Mouse (Mus musculus) frontal cortex, postnatal 25 days (tissue): ENCODE measurements at regions not wholly inside any gene's neighbourhood (a gene's known extent, or its start where the extent isn't known, plus 50 kb on each side); places are given as distances from the start of the nearest gene placed in this dataset.

Experiments used
- DNase-seq, 2 experiments: peaks; one replicate each; pipeline ENCODE4 v3.0.0; 2022; ENCODE audit warnings: low spot score in 2 of 2

DNA sequence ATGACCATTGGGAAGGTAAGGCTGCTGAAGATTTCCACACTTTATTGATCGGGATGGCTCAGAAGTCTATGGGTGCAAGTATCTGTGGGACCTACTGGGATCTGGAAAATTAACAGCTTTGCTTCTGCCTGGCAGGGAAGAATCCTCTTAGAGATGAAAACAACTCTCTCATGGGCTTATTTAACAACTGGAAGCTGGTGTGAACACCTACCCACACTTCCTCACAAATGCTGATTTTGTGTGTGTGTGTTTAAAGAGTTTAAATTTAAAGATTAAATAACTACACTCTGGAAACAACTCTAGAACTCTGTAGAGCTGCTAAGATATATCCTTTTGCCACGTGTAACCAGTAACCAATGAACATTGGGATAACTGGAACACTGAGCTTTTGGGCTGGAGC is 172.5 kb upstream of the Clnk start:
- no peak for DNase-seq

DNA sequence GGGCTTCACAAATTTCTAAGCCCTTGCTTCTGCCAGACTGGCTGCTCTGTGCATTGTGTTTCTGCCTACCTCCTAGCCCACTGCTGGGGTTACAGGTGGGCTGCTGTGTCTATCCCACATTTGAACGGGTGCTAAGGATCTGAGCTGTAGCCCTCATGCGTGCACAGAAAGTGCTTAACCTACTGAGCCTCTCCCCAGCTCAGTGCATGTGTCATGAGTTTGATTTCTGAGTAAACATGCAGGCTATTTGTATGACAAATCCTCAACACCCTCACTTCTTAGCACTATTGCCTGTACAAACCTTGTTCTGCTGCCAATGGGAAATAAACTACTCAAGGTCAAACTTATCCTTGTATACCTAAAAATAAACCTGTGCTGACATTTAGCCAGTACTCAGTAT is 163.9 kb upstream of the Clnk start:
- DNase-seq, result no peak

DNA sequence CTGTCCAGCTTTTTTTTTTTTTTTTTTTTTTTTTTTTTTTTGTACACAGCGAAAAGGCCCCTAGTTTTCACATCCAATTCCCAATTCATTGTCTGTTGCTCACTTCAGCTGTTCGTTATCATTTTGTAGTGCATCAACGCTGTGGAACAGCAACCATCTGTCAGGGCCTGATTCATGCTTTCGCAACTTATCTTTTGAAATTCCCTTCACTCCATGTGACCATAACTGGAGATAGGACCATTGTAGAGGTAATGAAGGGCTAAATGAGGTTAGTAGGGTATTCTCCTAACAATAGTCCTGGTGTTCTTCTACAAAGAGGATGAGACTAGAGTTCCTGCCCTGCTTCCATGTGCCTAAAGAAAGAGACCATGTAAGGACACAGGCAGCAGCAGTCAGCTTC is 146.6 kb upstream of the Clnk start:
- DNase-seq, result no peak

DNA sequence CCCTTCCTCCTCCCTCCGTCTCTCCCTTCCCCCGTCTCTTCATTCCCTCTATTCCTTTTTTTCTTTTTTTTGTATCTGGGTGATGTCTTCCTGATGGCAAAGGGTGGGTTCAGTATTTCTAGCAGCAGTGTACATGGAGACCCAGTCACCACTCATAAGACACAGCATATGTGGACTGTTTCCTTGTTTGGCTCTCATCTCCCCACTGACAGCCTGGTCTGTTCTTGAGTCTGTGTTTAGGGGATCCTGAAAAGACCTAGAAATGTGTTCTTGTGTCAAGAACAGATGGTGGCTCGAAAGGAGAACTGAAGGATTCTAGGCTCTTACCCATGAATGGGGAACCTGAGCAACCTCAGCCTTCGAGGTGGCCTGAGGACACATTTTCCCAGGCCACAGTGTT is 124.0 kb upstream of the Clnk start:
- no peak for DNase-seq

DNA sequence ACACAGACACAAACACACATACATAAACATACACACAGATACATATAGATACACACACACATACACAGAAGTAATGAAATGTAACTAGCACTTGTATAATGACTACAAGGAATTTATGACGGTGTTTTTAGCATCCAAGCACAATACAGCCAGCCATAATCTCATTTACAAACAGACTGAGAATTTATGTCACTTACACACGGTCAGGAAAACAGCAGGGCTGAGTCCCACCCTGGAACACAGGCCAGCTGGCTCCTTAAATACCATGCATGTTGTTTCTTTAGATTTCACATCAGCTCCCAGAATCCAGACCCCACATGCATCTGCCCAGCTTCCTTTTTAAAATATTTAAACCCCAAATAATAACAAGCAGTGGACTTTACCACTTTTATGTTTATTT is 123.1 kb upstream of the Clnk start:
- no peak for DNase-seq

DNA sequence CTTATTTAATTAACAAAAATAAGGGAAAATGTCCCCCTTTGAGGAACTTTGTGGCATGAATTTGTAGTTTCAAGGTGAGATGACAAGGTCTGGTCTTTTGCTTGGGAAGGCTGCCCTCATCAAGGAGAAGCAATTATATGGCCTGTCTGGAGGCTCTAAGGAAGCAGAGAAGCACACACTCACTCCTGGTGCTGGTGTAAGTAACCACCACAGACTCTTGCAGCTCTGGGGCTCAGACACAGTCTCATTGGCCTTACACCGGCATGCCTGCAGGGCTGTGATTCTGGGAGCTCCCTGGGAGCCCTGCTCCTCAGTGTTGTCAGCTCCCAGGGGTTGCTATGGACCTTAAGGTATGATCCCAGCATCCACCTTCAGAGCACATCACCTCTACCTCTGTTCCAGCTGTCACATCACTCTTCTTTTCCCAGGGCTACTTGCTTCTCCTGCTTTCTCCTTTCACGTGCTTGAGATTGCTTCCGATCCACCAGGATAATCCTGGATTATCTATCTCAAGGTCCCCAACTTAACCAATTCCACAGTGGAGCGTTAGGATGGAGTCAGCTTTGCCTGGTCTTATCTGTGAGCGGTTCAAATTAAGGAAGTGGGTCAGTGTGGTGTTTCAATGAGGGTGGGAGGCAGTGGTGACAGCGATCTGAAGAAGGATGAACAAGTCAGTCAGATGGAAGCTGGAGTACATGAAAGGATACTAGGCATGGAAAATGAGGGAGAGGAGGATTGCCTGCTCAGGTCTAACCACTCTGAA is 96.0 kb upstream of the Clnk start:
- no peak for DNase-seq

DNA sequence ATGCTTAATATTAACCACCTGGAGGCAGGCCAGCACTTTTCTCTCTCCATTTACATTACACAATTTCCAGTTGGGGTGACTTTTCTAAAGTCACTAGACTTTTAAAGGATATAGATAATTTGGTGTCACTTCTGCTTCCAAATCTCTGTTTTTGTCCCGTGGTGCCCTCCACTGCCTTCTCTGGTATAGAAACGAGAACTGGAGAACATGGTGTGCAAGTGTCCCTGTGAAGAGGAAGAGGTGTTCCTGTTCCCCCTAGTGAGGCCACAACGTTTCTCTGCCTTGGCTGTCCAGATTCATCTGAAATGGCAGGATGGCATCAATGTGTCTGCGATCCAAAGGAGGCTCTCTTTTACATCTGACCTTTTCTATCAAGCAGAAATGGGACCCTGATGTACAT is 93.9 kb upstream of the Clnk start:
- no peak for DNase-seq

DNA sequence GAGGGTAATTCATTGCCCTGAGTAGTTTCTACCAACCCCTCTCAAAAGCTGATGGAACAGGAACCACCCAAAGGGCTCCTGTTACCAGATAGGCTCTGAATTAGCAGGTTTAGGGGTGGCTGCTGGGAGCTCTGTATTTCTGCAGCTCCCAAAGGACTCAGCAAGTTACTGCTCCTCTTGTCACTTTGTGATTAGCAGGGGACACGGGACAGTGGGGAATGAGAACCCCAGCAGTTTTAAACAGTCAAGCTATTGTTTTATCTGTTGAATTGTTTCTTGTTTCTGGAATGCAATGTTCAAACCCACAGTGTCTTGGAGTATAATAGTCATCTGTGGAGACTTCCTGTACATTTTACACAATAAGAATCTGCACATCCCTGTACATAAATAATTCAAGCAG is 90.4 kb upstream of the Clnk start:
- DNase-seq, result no peak

DNA sequence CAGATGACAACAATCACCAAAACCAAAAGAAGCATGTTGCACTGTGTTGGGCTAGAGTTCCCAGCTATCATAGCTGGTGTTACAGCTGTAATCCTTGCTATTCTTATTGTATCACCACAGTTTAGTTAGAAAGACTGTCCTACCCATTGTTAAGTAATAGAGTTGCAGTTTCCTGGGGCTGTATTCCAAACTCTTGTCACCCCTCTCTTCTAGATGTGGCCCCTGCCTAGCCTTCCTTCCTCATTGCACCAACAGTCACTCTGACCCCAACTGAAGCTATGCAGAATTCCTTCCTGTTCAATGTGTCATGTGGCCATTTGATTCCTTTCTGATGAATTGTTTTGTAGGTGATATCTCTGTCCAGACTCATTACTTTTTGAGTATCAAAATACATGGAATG is 87.8 kb upstream of the Clnk start:
- DNase-seq, result no peak

DNA sequence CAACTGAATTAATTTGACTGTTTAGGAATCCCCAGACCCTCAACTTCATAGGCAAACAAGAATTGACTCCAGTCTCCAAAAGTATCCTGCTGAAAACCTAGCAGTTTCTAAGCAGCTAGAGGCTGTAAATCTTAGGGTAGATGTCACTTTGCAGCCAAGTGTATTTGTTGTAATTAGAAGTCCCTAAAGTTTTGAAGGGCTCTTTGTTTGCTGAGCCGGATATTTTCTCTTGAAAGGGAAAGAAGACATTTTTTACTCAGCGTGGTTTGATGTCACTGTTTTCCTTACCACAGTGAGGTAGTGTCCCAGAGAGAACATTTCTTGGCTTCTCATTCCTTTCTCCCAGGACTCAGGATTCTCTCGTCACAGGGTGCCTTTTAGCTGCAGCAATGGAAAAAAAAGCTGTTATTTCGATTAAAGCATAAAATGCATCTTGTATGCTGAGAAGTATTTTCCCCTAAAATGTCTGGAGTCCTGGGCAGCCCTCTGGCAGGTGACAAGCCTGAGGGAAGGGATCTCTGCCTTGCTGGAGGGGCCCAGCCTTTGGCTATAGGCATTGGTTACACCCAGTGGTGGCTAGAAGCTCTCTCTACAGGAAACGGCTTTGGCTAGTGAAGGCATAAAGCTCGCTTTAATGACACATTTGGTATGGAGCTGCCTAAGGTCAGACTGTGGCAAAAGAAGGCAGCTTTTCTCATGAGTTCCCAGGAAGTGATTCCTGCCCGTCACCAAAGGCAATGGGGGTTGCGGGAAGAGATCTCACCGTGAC is 74.1 kb upstream of the Clnk start:
- no peak for DNase-seq

DNA sequence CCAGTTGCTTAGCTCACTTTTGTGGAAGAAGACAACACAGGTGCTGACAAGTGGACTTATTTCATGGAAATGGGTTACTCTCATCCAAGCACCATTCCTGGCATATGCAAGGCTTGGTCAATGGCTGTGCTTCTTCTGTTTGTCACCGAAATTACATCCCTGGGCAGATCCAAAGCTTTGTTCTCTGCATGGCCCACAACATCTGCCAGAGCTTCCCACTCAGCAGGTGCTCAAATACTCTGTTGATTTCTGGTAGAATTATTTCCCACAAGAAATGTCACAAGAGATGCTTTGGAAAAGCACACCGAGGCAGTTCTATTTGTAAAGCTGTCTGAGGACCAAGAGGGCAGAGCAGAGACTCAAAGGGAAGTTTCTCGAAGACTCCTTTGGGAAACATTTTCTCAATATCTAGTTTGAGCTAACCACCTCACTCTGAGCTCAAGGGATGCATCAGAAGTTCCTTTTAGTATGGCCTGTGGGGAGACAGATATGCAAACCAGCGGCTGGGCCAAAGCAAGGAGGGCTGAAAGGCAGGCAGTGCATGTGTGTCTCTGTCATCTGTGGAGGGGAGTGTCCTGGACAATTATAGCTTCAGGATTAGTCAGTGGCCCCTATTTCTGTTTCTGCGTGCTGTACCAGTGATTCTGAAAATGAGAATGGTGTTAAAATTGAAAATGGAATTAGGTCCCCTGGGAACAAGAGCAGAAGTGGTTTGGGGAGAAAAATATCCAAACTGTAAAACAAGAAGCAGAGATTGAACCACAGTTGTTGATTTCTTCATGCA is 69.5 kb upstream of the Clnk start:
- no peak for DNase-seq

DNA sequence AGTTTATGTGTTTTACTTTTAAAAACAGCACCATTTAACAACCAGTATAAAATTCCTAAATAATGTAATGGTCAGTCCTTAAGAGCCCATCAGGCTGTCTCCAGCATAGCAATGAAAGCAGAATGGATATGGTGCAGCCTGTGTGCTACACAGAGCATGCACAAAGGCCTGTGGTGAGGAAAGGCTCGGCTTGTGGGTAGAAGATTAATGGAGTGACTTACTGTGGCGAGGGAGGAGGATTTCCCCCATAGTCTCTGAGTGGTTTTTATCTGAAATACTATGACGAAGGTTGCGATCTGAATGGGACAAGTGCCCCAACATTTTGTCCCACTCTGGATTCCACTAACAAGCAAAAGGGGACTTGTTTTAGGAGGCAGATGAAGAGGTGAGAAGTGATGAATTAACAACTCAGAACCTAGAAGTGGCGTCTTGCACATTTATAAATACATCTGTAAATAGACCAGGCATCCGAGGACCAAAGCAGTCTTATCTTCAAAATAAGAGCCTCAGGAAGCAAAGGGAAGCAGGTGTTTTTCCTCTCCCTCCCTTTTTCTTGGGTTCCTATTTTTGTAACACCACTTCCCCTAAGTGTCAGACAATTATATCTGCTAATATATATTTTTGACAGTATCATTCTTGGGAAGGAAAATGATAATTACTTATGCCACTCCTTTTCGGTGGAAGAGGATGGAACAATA is 55.9 kb upstream of the Clnk start:
- DNase-seq, result no peak

DNA sequence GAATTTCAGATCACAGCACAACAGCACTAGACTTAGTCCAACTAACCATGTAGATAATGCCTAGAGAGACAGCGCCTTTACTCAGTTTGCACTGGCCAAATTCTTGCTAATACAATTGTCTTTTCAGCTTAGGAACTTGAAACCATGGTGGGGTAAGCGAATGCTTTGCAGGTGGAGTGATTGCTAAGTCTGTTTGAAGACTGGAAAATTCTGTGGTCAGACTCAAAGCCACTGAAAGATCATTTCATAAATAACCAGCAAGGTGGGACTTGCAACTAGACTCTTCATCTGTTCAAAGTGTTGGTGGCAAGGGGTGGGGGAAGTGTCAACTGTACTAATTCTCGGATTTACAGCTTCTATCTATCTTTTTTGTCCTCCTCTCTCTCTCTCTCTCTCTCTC is 50.4 kb upstream of the Clnk start:
- no peak for DNase-seq
